Mouse (Mus musculus): Measurements from ENCODE around the gene Zfp113. TPM values are rescaled to one million over a fixed set of nuclear protein-coding genes. Genes with fewer than 3 reads are reported as not detected.

The Zfp113 gene
- polyA plus RNA-seq, 1 experiment: 0.81 TPM

- Histone ChIP-seq H3K27me3 (ENCODE audit: control insufficient read depth, insufficient read depth, low read length) (no peaks in the 10 kb centered on the region), H3K27ac (ENCODE audit: insufficient read depth, low read depth, low read length) (no peak overlapping the region), H3K36me3 (ENCODE audit: control insufficient read depth, insufficient read depth, low read length) (peaks cover 17% of the 10 kb centered on the region), H3K4me3 (ENCODE audit: low read depth, low read length) (no peak overlapping the region), H3K4me1 (ENCODE audit: control insufficient read depth, insufficient read depth, insufficient read length, low read length) (no peaks in the 10 kb centered on the region)
- no peak for TF ChIP-seq CTCF (IDR thresholded peaks at IDR 0.05; ENCODE audit: extremely low read depth, insufficient read length, insufficient replicate concordance, low read depth, low read length)
- no peak for TF ChIP-seq POLR2A (IDR thresholded peaks at IDR 0.05; ENCODE audit: low read depth, low read length)
- 63% methylated on average over 3 of the region's 3 CpGs for WGBS
Observed at GRCm38 (mm10) chr5:138107130-138107529, 48.4 kb downstream of the Zfp113 start.

GRCm38 (mm10) chr5:138104976-138105375 is 50.6 kb downstream of the Zfp113 start:
- Histone ChIP-seq H3K27me3 (ENCODE audit: control insufficient read depth, insufficient read depth, low read length) (no peaks in the 10 kb centered on the region), H3K4me3 (ENCODE audit: low read depth, low read length) (no peak overlapping the region), H3K36me3 (ENCODE audit: control insufficient read depth, insufficient read depth, low read length) (peaks cover 37% of the 10 kb centered on the region), H3K4me1 (ENCODE audit: control insufficient read depth, insufficient read depth, insufficient read length, low read length) (no peaks in the 10 kb centered on the region), H3K27ac (ENCODE audit: insufficient read depth, low read depth, low read length) (no peak overlapping the region)
- 34% methylated on average over 2 of the region's 2 CpGs for WGBS
- TF ChIP-seq CTCF (IDR thresholded peaks at IDR 0.05; ENCODE audit: extremely low read depth, insufficient read length, insufficient replicate concordance, low read depth, low read length): no peak
- TF ChIP-seq POLR2A (IDR thresholded peaks at IDR 0.05; ENCODE audit: low read depth, low read length): no peak

GRCm38 (mm10) chr5:138094474-138094873 is 61.1 kb downstream of the Zfp113 start:
- H3K4me3 ChIP-seq (ENCODE audit: low read depth, low read length): no peak overlapping the region
- H3K36me3 ChIP-seq (ENCODE audit: control insufficient read depth, insufficient read depth, low read length): peaks cover 50% of the 10 kb centered on the region
- 89% methylated on average over 6 of the region's 6 CpGs for WGBS
- TF ChIP-seq CTCF (IDR thresholded peaks at IDR 0.05; ENCODE audit: extremely low read depth, insufficient read length, insufficient replicate concordance, low read depth, low read length) (no peak), POLR2A (IDR thresholded peaks at IDR 0.05; ENCODE audit: low read depth, low read length) (no peak)
- H3K27me3 ChIP-seq (ENCODE audit: control insufficient read depth, insufficient read depth, low read length): no peaks in the 10 kb centered on the region
- H3K4me1 ChIP-seq (ENCODE audit: control insufficient read depth, insufficient read depth, insufficient read length, low read length): peaks cover under 1% of the 10 kb centered on the region; the same call in 1 of the 2 replicates
- no peak overlapping the region for H3K27ac ChIP-seq (ENCODE audit: insufficient read depth, low read depth, low read length)

- Histone ChIP-seq H3K4me3 (ENCODE audit: low read depth, low read length) (no peak overlapping the region), H3K36me3 (ENCODE audit: control insufficient read depth, insufficient read depth, low read length) (peaks cover 35% of the 10 kb centered on the region), H3K27ac (ENCODE audit: insufficient read depth, low read depth, low read length) (no peak overlapping the region), H3K27me3 (ENCODE audit: control insufficient read depth, insufficient read depth, low read length) (no peaks in the 10 kb centered on the region), H3K4me1 (ENCODE audit: control insufficient read depth, insufficient read depth, insufficient read length, low read length) (peaks cover 11% of the 10 kb centered on the region; the same call in 1 of the 2 replicates)
- no peak for TF ChIP-seq POLR2A (IDR thresholded peaks at IDR 0.05; ENCODE audit: low read depth, low read length)
- TF ChIP-seq CTCF (IDR thresholded peaks at IDR 0.05; ENCODE audit: extremely low read depth, insufficient read length, insufficient replicate concordance, low read depth, low read length): no peak
- WGBS: 86% methylated on average over 4 of the region's 4 CpGs
Observed at GRCm38 (mm10) chr5:138092771-138093170, 62.8 kb downstream of the Zfp113 start.

- WGBS: 96% methylated on average over 5 of the region's 5 CpGs
- Histone ChIP-seq H3K4me3 (ENCODE audit: low read depth, low read length) (no peak overlapping the region), H3K27me3 (ENCODE audit: control insufficient read depth, insufficient read depth, low read length) (no peaks in the 10 kb centered on the region), H3K4me1 (ENCODE audit: control insufficient read depth, insufficient read depth, insufficient read length, low read length) (peaks cover 13% of the 10 kb centered on the region; the same call in 1 of the 2 replicates), H3K36me3 (ENCODE audit: control insufficient read depth, insufficient read depth, low read length) (peaks cover 25% of the 10 kb centered on the region), H3K27ac (ENCODE audit: insufficient read depth, low read depth, low read length) (no peak overlapping the region)
- TF ChIP-seq POLR2A (IDR thresholded peaks at IDR 0.05; ENCODE audit: low read depth, low read length) (no peak), CTCF (IDR thresholded peaks at IDR 0.05; ENCODE audit: extremely low read depth, insufficient read length, insufficient replicate concordance, low read depth, low read length) (no peak)
Observed at GRCm38 (mm10) chr5:138090737-138091136, 64.8 kb downstream of the Zfp113 start.

GRCm38 (mm10) chr5:138090271-138090670 is 65.3 kb downstream of the Zfp113 start:
- peaks cover 23% of the 10 kb centered on the region for H3K36me3 ChIP-seq (ENCODE audit: control insufficient read depth, insufficient read depth, low read length)
- TF ChIP-seq CTCF (IDR thresholded peaks at IDR 0.05; ENCODE audit: extremely low read depth, insufficient read length, insufficient replicate concordance, low read depth, low read length) (peak; percentile 46; the same call in 1 of the 2 replicates), POLR2A (IDR thresholded peaks at IDR 0.05; ENCODE audit: low read depth, low read length) (no peak)
- H3K4me1 ChIP-seq (ENCODE audit: control insufficient read depth, insufficient read depth, insufficient read length, low read length): peaks cover 13% of the 10 kb centered on the region; the same call in 1 of the 2 replicates
- H3K27ac ChIP-seq (ENCODE audit: insufficient read depth, low read depth, low read length): no peak overlapping the region
- H3K4me3 ChIP-seq (ENCODE audit: low read depth, low read length): no peak overlapping the region
- H3K27me3 ChIP-seq (ENCODE audit: control insufficient read depth, insufficient read depth, low read length): no peaks in the 10 kb centered on the region
- 55% methylated on average over 3 of the region's 3 CpGs for WGBS

Other genes with a start within 250 kb of the Zfp113 start
- gene Cyp3a13, start 234.1 kb downstream of the Zfp113 start, polyA plus RNA-seq (2012; rRNA removed): 19.2 and 46.0 TPM in 2 replicates
- 0.04 and 0.08 TPM in 2 replicates for gene Gjc3, start 192.6 kb downstream of the Zfp113 start, polyA plus RNA-seq (2012; rRNA removed)
- gene Azgp1, start 174.2 kb downstream of the Zfp113 start, polyA plus RNA-seq (2012; rRNA removed): 0.15 TPM in 1 of 2 replicates, not detected in the other
- not detected in 2 replicates for gene Smok3a, start 134.5 kb downstream of the Zfp113 start, polyA plus RNA-seq (2012; rRNA removed)
- gene Smok3b, start 134.3 kb downstream of the Zfp113 start, polyA plus RNA-seq (2012; rRNA removed): not detected in 2 replicates
- not detected in 2 replicates for gene Smok3c, start 102.5 kb downstream of the Zfp113 start, polyA plus RNA-seq (2012; rRNA removed)
- gene Zkscan1, start 70.7 kb downstream of the Zfp113 start, polyA plus RNA-seq (2012; rRNA removed): 0.63 and 1.4 TPM in 2 replicates
- 2.5 and 3.2 TPM in 2 replicates for gene Zscan21, start 38.8 kb downstream of the Zfp113 start, polyA plus RNA-seq (2012; rRNA removed)
- gene Cops6, start 5.3 kb upstream of the Zfp113 start, polyA plus RNA-seq (2012; rRNA removed): 32.7 and 61.2 TPM in 2 replicates
- gene Ap4m1, start 16.3 kb upstream of the Zfp113 start, polyA plus RNA-seq (2012; rRNA removed): 11.0 and 18.3 TPM in 2 replicates
- gene Mcm7, start 16.7 kb upstream of the Zfp113 start, polyA plus RNA-seq (2012; rRNA removed): 10.8 and 25.2 TPM in 2 replicates
- gene Taf6, start 31.7 kb upstream of the Zfp113 start, polyA plus RNA-seq (2012; rRNA removed): 25.5 and 46.4 TPM in 2 replicates
- gene Cnpy4, start 31.7 kb upstream of the Zfp113 start, polyA plus RNA-seq (2012; rRNA removed): 0.39 and 1.5 TPM in 2 replicates
- 2.4 and 3.0 TPM in 2 replicates for gene Mblac1, start 38.6 kb upstream of the Zfp113 start, polyA plus RNA-seq (2012; rRNA removed)
- 0.61 and 0.70 TPM in 2 replicates for gene Nxpe5, start 70.2 kb upstream of the Zfp113 start, polyA plus RNA-seq (2012; rRNA removed)
- 87.3 and 168 TPM in 2 replicates for gene Lamtor4, start 99.7 kb upstream of the Zfp113 start, polyA plus RNA-seq (2012; rRNA removed)
- gene BC037034, start 108.3 kb upstream of the Zfp113 start, polyA plus RNA-seq (2012; rRNA removed): 34.7 and 56.7 TPM in 2 replicates
- gene Gal3st4, start 117.1 kb upstream of the Zfp113 start, polyA plus RNA-seq (2012; rRNA removed): 0.15 and 0.28 TPM in 2 replicates
- gene Gm43720, start 124.2 kb upstream of the Zfp113 start, polyA plus RNA-seq (2012; rRNA removed): not detected in 2 replicates
- 1.1 and 1.4 TPM in 2 replicates for gene Gpc2, start 124.3 kb upstream of the Zfp113 start, polyA plus RNA-seq (2012; rRNA removed)
- 0.33 and 0.46 TPM in 2 replicates for gene Stag3, start 124.5 kb upstream of the Zfp113 start, polyA plus RNA-seq (2012; rRNA removed)
- 1.2 and 1.4 TPM in 2 replicates for gene Pvrig, start 186.2 kb upstream of the Zfp113 start, polyA plus RNA-seq (2012; rRNA removed)

All from small intestine, adult 2 months (tissue).